Mouse (Mus musculus): ENCODE data around the gene Nrxn2.

- TF ChIP-seq CTCF (IDR thresholded peaks at IDR 0.05; ENCODE audit: low read depth, low read length) (no peak), GATA1 (IDR thresholded peaks at IDR 0.05; ENCODE audit: borderline replicate concordance, low read length) (no peak), POLR2AphosphoS5 (IDR thresholded peaks at IDR 0.05; ENCODE audit: insufficient replicate concordance, low read depth, low read length) (no peak), TAL1 (conservative IDR thresholded peaks at IDR 0.05; ENCODE audit: low read depth, low read length) (no peak), GATA2 (IDR thresholded peaks at IDR 0.05; ENCODE audit: borderline replicate concordance, low read depth, low read length) (no peak)
These were observed 88.9 kb downstream of the Nrxn2 start for GRCm38 (mm10) chr19:6507393-6507792.

All from G1E (cell line).